Mouse (Mus musculus) hematopoietic stem cell, adult 5-6 weeks (primary cell): ENCODE data around the gene Dpm2. TPM values are rescaled to one million over a fixed set of nuclear protein-coding genes. Genes with fewer than 3 reads are reported as not detected.

Experiments
- ATAC-seq, 2 experiments: fragments of 125-278 bp in 1 of 2; replicated peaks in 1 of 2; 2 replicates each; pipeline ENCODE4 v1.8.0; 2016 to 2017; ENCODE audit warnings: inconsistent platforms in 2 of 2, mild to moderate bottlenecking in 2 of 2, moderate number of reproducible peaks in 2 of 2, low read depth in 1 of 2, moderate TSS enrichment in 1 of 2; ENCODE audit not compliant: low FRiP score in 2 of 2, poor library complexity in 2 of 2, severe bottlenecking in 2 of 2, insufficient read depth in 1 of 2, low TSS enrichment in 1 of 2
- total RNA-seq: library from RNA; stranded (forward); fragments of 172-1452, 232-1000 nt; gene quantifications from 2 replicates; pipeline ENCODE4 v1.2.3, GENCODE M21; 2017

Gene Dpm2
- total RNA-seq, 1 experiment from 2014 or later = 43.0 TPM

- ATAC-seq = peak in 1 of 2 experiments; percentile 4; a peak in 1 of 4 replicates
Observed at GRCm38 (mm10) chr2:32621517-32621859, 50.8 kb downstream of the Dpm2 start, which contains the start of gene Ak1. Gene Ak1 (plus strand): TSS chr2:32621758.

Other genes starting within 250 kb of the Dpm2 start
- 76.7 and 78.2 TPM in 2 replicates for gene Ciz1, start 218.5 kb upstream of the Dpm2 start, total RNA-seq
- not detected in 2 replicates for gene Dnm1, start 217.5 kb upstream of the Dpm2 start, total RNA-seq
- gene 1110008P14Rik, start 188.9 kb upstream of the Dpm2 start, total RNA-seq = 2.5 and 6.8 TPM in 2 replicates
- gene Lcn2, start 182.6 kb upstream of the Dpm2 start, total RNA-seq = 91.4 and 276 TPM in 2 replicates
- 3.5 and 8.7 TPM in 2 replicates for gene Ptges2, start 175.0 kb upstream of the Dpm2 start, total RNA-seq
- gene Naif1, start 120.4 kb upstream of the Dpm2 start, total RNA-seq = 2.4 and 3.8 TPM in 2 replicates
- 10.8 and 22.3 TPM in 2 replicates for gene Slc25a25, start 119.4 kb upstream of the Dpm2 start, total RNA-seq
- gene Fam102a, start 35.5 kb upstream of the Dpm2 start, total RNA-seq = 10.0 and 11.6 TPM in 2 replicates
- not detected in 2 replicates for gene Pip5kl1, start 3.9 kb downstream of the Dpm2 start, total RNA-seq
- not detected in 2 replicates for gene 9430097D07Rik, start 4.8 kb downstream of the Dpm2 start, total RNA-seq
- 17.5 and 26.0 TPM in 2 replicates for gene St6galnac4, start 16.2 kb downstream of the Dpm2 start, total RNA-seq
- gene St6galnac6, start 28.9 kb downstream of the Dpm2 start, total RNA-seq = 13.3 TPM in 2 replicates
- 13.1 and 15.8 TPM in 2 replicates for gene Ak1, start 50.9 kb downstream of the Dpm2 start, total RNA-seq
- gene Eng, start 75.7 kb downstream of the Dpm2 start, total RNA-seq = 20.9 and 23.6 TPM in 2 replicates
- gene Fpgs, start 133.3 kb downstream of the Dpm2 start, total RNA-seq = 20.6 and 27.0 TPM in 2 replicates
- 68.8 and 74.9 TPM in 2 replicates for gene Cdk9, start 142.2 kb downstream of the Dpm2 start, total RNA-seq
- gene Sh2d3c, start 150.2 kb downstream of the Dpm2 start, total RNA-seq = 10.4 and 17.9 TPM in 2 replicates
- gene 6330409D20Rik, start 170.2 kb downstream of the Dpm2 start, total RNA-seq = not detected in 2 replicates
- 17.8 and 23.3 TPM in 2 replicates for gene Tor2a, start 186.4 kb downstream of the Dpm2 start, total RNA-seq
- gene Ttc16, start 204.8 kb downstream of the Dpm2 start, total RNA-seq = not detected in 2 replicates
- gene Ptrh1, start 204.9 kb downstream of the Dpm2 start, total RNA-seq = 1.5 and 2.8 TPM in 2 replicates
- gene Cfap157, start 213.6 kb downstream of the Dpm2 start, total RNA-seq = not detected in 2 replicates